In genomic region chr7:130766411-130767170, GRCm38 (mm10) we compare ENCODE assay signal across 19 mouse cellular contexts. TPM values are rescaled to one million over a fixed set of nuclear protein-coding genes. Genes with fewer than 3 reads are reported as not detected.
DNase-seq lines count a peak whose midpoint lies in the region; ATAC-seq and TF ChIP-seq lines count a peak whose summit lies in the region.
"Had no signal": no experiment of that assay in that cellular context is flagged by ENCODE, and none has a peak within 500 bp of the region (broad histone marks: within the 10 kb centered on the region; RNA-seq: fewer than 3 reads in every experiment).

No protein-coding gene starts in this region.

- no peak for TF ChIP-seq CTCF in E14TG2a.4 (conservative IDR thresholded peaks at IDR 0.05; ENCODE audit: low read length)

- no peak overlapping the region for H3K9ac ChIP-seq in heart, embryonic 15.5 days
- peak overlapping the region; percentile 59 for H3K9ac ChIP-seq in ES-E14 (ENCODE audit: insufficient read depth, low read depth, low read length, poor library complexity, severe bottlenecking)
- H3K9ac ChIP-seq in forebrain, embryonic 11.5 days (ENCODE audit: low read length), result no peak overlapping the region
- H3K9ac ChIP-seq: embryonic facial prominence, embryonic 12.5 days; neural tube, embryonic 12.5 days had no signal

- peaks cover 18% of the 10 kb centered on the region for H3K36me3 ChIP-seq in heart, embryonic 15.5 days
- H3K36me3 ChIP-seq in E14TG2a.4 (ENCODE audit: insufficient read depth, low read length) (peaks cover 27% of the 10 kb centered on the region), ES-E14 (ENCODE audit: control insufficient read depth, insufficient read depth, low read length, poor library complexity, severe bottlenecking) (peaks cover 4% of the 10 kb centered on the region; the same call in 1 of the 2 replicates)
- H3K36me3 ChIP-seq in forebrain, embryonic 11.5 days (ENCODE audit: control insufficient read depth, insufficient read depth, low read length), result no peaks in the 10 kb centered on the region; the same call in 1 of the 2 replicates

- peak overlapping the region; percentile 26; the same call in 1 of the 2 replicates for H3K4me2 ChIP-seq in heart, embryonic 15.5 days
- H3K4me2 ChIP-seq in forebrain, embryonic 11.5 days (ENCODE audit: low read depth, low read length, severe bottlenecking), result no peak overlapping the region
- H3K4me2 ChIP-seq: embryonic facial prominence, embryonic 12.5 days; neural tube, embryonic 12.5 days had no signal

- in situ Hi-C loops in ES-E14 (cut with MboI; ENCODE audit: low sequenced_read_pairs in 2 of 2, unreplicated experiment in 2 of 2), result loop anchor here in 1 of 2 experiments (5.0 kb wide), 1 partner anchor 146 kb away; no protein-coding TSS in a partner anchor

- H3K4me3 ChIP-seq in heart, embryonic 15.5 days, result no peak overlapping the region
- H3K4me3 ChIP-seq in E14TG2a.4 (replicated peaks; ENCODE audit: low read length) (peak overlapping the region; percentile 69), ES-E14 (ENCODE audit: insufficient read depth in 1 of 2, low read depth in 1 of 2, low read length in 2 of 2, poor library complexity in 1 of 2, severe bottlenecking in 1 of 2) (peak overlapping the region; percentile 49 to 57)
- H3K4me3 ChIP-seq in forebrain, embryonic 11.5 days (ENCODE audit: low read depth, low read length), result no peak overlapping the region
- H3K4me3 ChIP-seq: embryonic facial prominence, embryonic 12.5 days; gastrocnemius, adult 2 months; hindbrain, embryonic 10.5 days; midbrain, embryonic 10.5 days; neural tube, embryonic 12.5 days had no signal

- H3K9me3 ChIP-seq in heart, embryonic 15.5 days (replicated peaks), result no peaks in the 10 kb centered on the region
- H3K9me3 ChIP-seq in E14TG2a.4 (ENCODE audit: low read length) (peaks cover 14% of the 10 kb centered on the region), ES-E14 (ENCODE audit: control insufficient read depth, insufficient read depth, low read depth, low read length) (no peaks in the 10 kb centered on the region)
- no peaks in the 10 kb centered on the region for H3K9me3 ChIP-seq in forebrain, embryonic 11.5 days (ENCODE audit: control insufficient read depth, low read length)
- H3K9me3 ChIP-seq: embryonic facial prominence, embryonic 12.5 days; hindbrain, embryonic 10.5 days; midbrain, embryonic 10.5 days; neural tube, embryonic 12.5 days had no signal

- no peak overlapping the region for H3K27ac ChIP-seq in heart, embryonic 15.5 days
- H3K27ac ChIP-seq in ES-E14 (ENCODE audit: insufficient read depth, low read depth, low read length, poor library complexity, severe bottlenecking), result no peak overlapping the region
- no peak overlapping the region for H3K27ac ChIP-seq in forebrain, embryonic 11.5 days (ENCODE audit: low read depth, low read length)
- H3K27ac ChIP-seq: embryonic facial prominence, embryonic 12.5 days; gastrocnemius, adult 2 months; hindbrain, embryonic 10.5 days; midbrain, embryonic 10.5 days; neural tube, embryonic 12.5 days had no signal

- DNase-seq in cerebellum, postnatal 25 days, result peak; percentile 49 to 57
- no peak for DNase-seq in cerebellum, adult 8-10 months
- no peak for DNase-seq in heart, adult 8-10 months (ENCODE audit: low spot score)
- DNase-seq in ES-E14 (ENCODE audit: low read depth, low spot score), result peak; percentile 37
- DNase-seq in forebrain, embryonic 11.5 days (ENCODE audit: low spot score), result no peak
- DNase-seq: adrenal gland, adult 2 months; gastrocnemius, adult 2 months; kidney, adult 9 months; kidney, postnatal 36 days; lung, postnatal 4 days; thymus, adult 2 months had no signal

- peaks cover 10% of the 10 kb centered on the region for H3K4me1 ChIP-seq in heart, embryonic 15.5 days (replicated peaks)
- H3K4me1 ChIP-seq in E14TG2a.4 (replicated peaks; ENCODE audit: low read depth, low read length) (peaks cover 36% of the 10 kb centered on the region), ES-E14 (ENCODE audit: control insufficient read depth in 2 of 2, insufficient read depth in 2 of 2, low read length in 2 of 2, poor library complexity in 1 of 2) (peaks cover 0 to 8% of the 10 kb centered on the region in 2 experiments; a peak in 1 of 4 replicates)
- H3K4me1 ChIP-seq in forebrain, embryonic 11.5 days (replicated peaks; ENCODE audit: control insufficient read depth, insufficient read depth, low read length), result no peaks in the 10 kb centered on the region

- no peak for ATAC-seq in heart, embryonic 15.5 days (replicated peaks; ENCODE audit: insufficient number of reproducible peaks, insufficient read depth, low FRiP score, low read depth)
- ATAC-seq in forebrain, embryonic 11.5 days (replicated peaks; ENCODE audit: low FRiP score), result no peak
- ATAC-seq: forebrain, embryonic 16.5 days had no signal

- whole genome bisulfite sequencing in heart, embryonic 15.5 days, result 59% methylated on average over 30 of the region's 30 CpGs
- 79% methylated on average over 30 of the region's 30 CpGs for WGBS in forebrain, embryonic 11.5 days

- no peaks in the 10 kb centered on the region for H3K27me3 ChIP-seq in heart, embryonic 15.5 days
- H3K27me3 ChIP-seq in E14TG2a.4 (ENCODE audit: insufficient read depth, low read length), result no peaks in the 10 kb centered on the region
- no peaks in the 10 kb centered on the region for H3K27me3 ChIP-seq in forebrain, embryonic 11.5 days (ENCODE audit: control insufficient read depth, insufficient read depth, low read length)
- H3K27me3 ChIP-seq: embryonic facial prominence, embryonic 12.5 days; neural tube, embryonic 12.5 days had no signal

TF ChIP-seq in ES-E14, 5 proteins besides CTCF, POLR2A, EP300 and RAD21:
- TF ChIP-seq MAFK (IDR thresholded peaks at IDR 0.05; ENCODE audit: insufficient read depth, low read depth, low read length) (no peak), ZNF384 (IDR thresholded peaks at IDR 0.05; ENCODE audit: low read depth, low read length) (no peak), CHD2 (IDR thresholded peaks at IDR 0.05; ENCODE audit: low read depth, low read length) (no peak), HCFC1 (IDR thresholded peaks at IDR 0.05; ENCODE audit: borderline replicate concordance, insufficient read depth, low read length) (no peak), ZC3H11A (IDR thresholded peaks at IDR 0.05; ENCODE audit: borderline replicate concordance, low read depth, low read length) (no peak)

RNA-seq across cellular contexts. Expression of gene Btbd16, which starts 7.3 kb away (rescaled TPM):
- polyA plus RNA-seq in heart, embryonic 15.5 days (2015; fragmentation: Nextera tagmentation; extraction: Ambion mirVana), result 0.09 TPM in 1 of 2 replicates, not detected in the other
- total RNA-seq in heart, adult 8-10 months (2022), result not detected
- total RNA-seq in ES-E14 (2012; rRNA removed), result 0.09 TPM in 1 of 2 replicates, not detected in the other
- not detected in 2 replicates for polyA plus RNA-seq in forebrain, embryonic 11.5 days (2014; fragmentation: Nextera tagmentation; extraction: Ambion mirVana)
- total RNA-seq: adrenal gland, adult 2 months; gastrocnemius, adult 2 months had no signal
- polyA plus RNA-seq: adrenal gland, adult 2 months; C2C12; forebrain, embryonic 16.5 days; hindbrain, embryonic 10.5 days; midbrain, embryonic 10.5 days had no signal

Comparison
In these comparisons a context has a peak if more than half of its experiments do, and no peak if none do; other contexts are left out.
1. DNase-seq: peak in cerebellum, postnatal 25 days (2 of 2) and ES-E14 (single experiment); none in cerebellum, adult 8-10 months (single experiment), heart, adult 8-10 months (single experiment) and forebrain, embryonic 11.5 days (single experiment).
2. H3K4me3 ChIP-seq: peak in E14TG2a.4 (single experiment) and ES-E14 (2 of 2); none in heart, embryonic 15.5 days (single experiment) and forebrain, embryonic 11.5 days (single experiment).